Mouse (Mus musculus) intestine, embryonic 15.5 days (tissue): Measurements from ENCODE around the gene Gpc1. TPM values are rescaled to one million over a fixed set of nuclear protein-coding genes. Genes with fewer than 3 reads are reported as not detected.

Experiments used
- ATAC-seq: fragments of 200-750 bp; cut with Nextera tagmentation; 2 replicates; pipeline ENCODE4 v1.8.0; 2017; ENCODE audit warnings: moderate TSS enrichment, moderate library complexity
- H3K27ac ChIP-seq: fragments of 300-500 bp; sonication (generic); 2 replicates; pipeline ENCODE4 v1.5.1; 2015; ENCODE audit warnings: mild to moderate bottlenecking, inconsistent platforms
- H3K27me3 ChIP-seq: fragments of 300-500 bp; sonication (generic); replicated peaks from 2 replicates; pipeline ENCODE4 v1.6.1; 2015; ENCODE audit warnings: inconsistent platforms
- H3K36me3 ChIP-seq: fragments of 300-500 bp; sonication (generic); 2 replicates; pipeline ENCODE4 v1.6.1; 2015; ENCODE audit warnings: inconsistent platforms
- H3K4me1 ChIP-seq: fragments of 300-500 bp; sonication (generic); replicated peaks from 2 replicates; pipeline ENCODE4 v1.6.1; 2015; ENCODE audit warnings: inconsistent platforms
- H3K4me2 ChIP-seq: fragments of 300-500 bp; sonication (generic); replicated peaks from 2 replicates; pipeline ENCODE4 v1.6.1; 2015; ENCODE audit warnings: mild to moderate bottlenecking, inconsistent platforms
- H3K4me3 ChIP-seq: fragments of 300-500 bp; sonication (generic); replicated peaks from 2 replicates; pipeline ENCODE4 v1.5.1; 2015; ENCODE audit warnings: inconsistent platforms
- H3K9ac ChIP-seq: fragments of 300-500 bp; sonication (generic); 2 replicates; pipeline ENCODE4 v1.6.1; 2015; ENCODE audit warnings: inconsistent platforms
- H3K9me3 ChIP-seq: fragments of 300-500 bp; sonication (generic); 2 replicates; pipeline ENCODE4 v1.6.1; 2016; ENCODE audit warnings: inconsistent platforms
- WGBS: fragments of 180-500 bp; shearing (Covaris S2); methylation state at CpG from one replicate; pipeline ENCODE4 v1.1.7; 2015; 5-methylcytosine and 5-hydroxymethylcytosine counted together
- polyA plus RNA-seq: library from polyadenylated mRNA; unstranded; fragments of >200 nt; fragmentation: Nextera tagmentation; extraction: Ambion mirVana; gene quantifications from 2 replicates; pipeline ENCODE4 v1.2.1, GENCODE M21; 2015

The Gpc1 gene
- polyA plus RNA-seq, 1 experiment from 2014 or later, result 37.7 TPM

DNA sequence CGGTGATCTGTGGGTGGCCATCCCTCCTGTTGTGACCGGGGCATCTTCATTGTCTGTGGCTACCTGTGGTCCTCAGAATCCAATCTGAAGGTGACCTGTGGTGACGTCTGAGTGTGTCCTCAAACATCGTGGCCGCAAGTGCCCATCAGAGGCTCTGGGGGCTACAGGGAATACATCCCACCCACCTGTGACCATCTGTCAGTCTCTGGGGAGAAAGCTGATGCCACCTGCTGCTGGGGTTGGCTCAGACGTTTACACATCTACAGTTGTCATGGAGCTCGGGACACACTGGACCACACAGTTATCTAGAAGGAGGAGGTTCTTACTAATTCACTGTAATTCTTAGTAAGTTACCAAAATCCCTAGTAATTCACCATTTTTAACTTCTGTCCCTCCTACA lies 7.8 kb downstream of the Gpc1 start:
- Histone ChIP-seq H3K4me2 (no peak overlapping the region), H3K27me3 (no peaks in the 10 kb centered on the region), H3K27ac (no peak overlapping the region), H3K4me1 (no peaks in the 10 kb centered on the region), H3K36me3 (no peaks in the 10 kb centered on the region), H3K9ac (no peak overlapping the region), H3K9me3 (no peaks in the 10 kb centered on the region), H3K4me3 (no peak overlapping the region)
- ATAC-seq, result no peak
- 81% methylated on average over 7 of the region's 7 CpGs for WGBS

DNA sequence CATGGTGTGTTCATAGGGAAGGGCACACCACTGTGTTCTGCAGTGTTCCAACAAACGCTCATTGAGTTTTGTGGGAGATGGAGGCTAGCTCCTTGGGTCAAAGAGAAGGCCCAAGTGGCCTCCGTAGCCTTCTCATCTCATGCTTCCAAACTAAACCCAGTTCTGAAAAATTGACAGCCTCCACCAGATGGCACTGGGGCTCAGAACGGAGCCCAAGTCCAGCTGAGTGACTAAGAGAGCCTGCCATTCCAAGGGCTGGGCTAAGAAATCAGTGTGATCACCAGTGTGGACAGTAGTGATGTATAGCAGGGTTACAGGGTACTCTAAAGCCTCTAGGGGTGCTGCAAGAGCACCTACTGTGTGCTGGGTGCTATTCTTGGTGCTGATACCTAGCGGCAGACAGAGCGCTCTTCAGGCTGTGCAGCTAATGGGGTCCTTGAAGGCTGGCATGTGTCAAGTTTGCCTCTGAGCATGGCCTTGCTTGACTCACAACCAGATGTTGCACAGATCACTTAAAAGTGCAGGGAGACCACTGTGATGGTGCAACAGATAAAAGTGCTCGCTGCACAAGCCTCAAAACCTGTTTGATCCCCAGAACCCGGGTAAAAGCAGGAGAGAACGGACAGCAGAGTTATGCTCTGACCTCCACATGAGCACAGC lies 8.9 kb downstream of the Gpc1 start:
- Histone ChIP-seq H3K9me3 (no peaks in the 10 kb centered on the region), H3K9ac (no peak overlapping the region), H3K27ac (no peak overlapping the region), H3K4me2 (no peak overlapping the region), H3K27me3 (no peaks in the 10 kb centered on the region), H3K4me3 (no peak overlapping the region), H3K4me1 (no peaks in the 10 kb centered on the region), H3K36me3 (no peaks in the 10 kb centered on the region)
- ATAC-seq, result no peak
- WGBS, result 86% methylated on average over 8 of the region's 8 CpGs

DNA sequence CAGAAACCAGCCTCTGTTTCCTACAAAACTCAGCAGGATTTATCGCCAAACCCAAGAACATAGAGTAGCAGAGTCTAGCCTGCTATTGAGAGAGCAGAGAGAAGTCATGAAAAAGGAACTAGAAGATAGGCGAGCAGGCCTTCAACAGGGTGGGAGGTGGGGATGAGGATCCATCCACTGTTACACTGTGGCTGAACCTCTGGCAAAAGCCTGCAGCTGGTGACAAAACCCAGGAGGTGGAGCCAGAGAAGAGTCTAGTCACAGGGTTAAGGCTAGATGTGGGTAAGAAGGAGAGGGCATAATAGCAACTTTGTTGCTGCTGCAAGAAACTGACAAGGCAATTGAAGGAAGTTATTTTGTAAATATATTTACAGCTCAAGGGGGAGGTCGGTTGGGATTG lies 10.0 kb downstream of the Gpc1 start:
- Histone ChIP-seq H3K27me3 (no peaks in the 10 kb centered on the region), H3K4me3 (no peak overlapping the region), H3K27ac (no peak overlapping the region), H3K4me2 (no peak overlapping the region), H3K36me3 (no peaks in the 10 kb centered on the region), H3K9me3 (no peaks in the 10 kb centered on the region), H3K9ac (no peak overlapping the region), H3K4me1 (no peaks in the 10 kb centered on the region)
- no peak for ATAC-seq
- 62% methylated on average over 3 of the region's 3 CpGs for WGBS

DNA sequence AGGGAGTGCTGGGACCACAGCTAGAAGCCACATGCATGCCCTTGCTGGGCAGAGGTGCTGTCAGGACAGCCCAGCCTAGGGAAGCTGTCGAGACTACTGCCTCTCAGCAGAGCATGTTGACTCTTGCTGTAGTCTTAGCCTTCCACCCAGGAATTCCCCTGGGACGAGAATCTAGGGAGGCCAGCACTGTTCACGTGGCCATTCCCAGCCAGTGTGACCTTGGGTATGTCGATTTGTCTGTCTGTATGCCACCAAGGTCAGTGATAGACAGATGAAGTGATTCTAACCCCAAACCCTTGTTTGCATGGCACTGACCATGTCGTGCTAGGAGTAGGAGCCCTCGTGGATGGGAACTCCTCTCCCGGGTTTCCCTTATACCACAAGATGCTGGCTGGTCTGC lies 14.4 kb downstream of the Gpc1 start:
- no peaks in the 10 kb centered on the region for H3K27me3 ChIP-seq
- H3K27ac ChIP-seq, result no peak overlapping the region
- H3K9me3 ChIP-seq, result no peaks in the 10 kb centered on the region
- WGBS, result 74% methylated on average over 7 of the region's 7 CpGs
- H3K4me2 ChIP-seq, result no peak overlapping the region
- H3K36me3 ChIP-seq, result no peaks in the 10 kb centered on the region
- H3K4me3 ChIP-seq, result no peak overlapping the region
- peaks cover 4% of the 10 kb centered on the region; the same call in 1 of the 2 replicates for H3K4me1 ChIP-seq
- H3K9ac ChIP-seq, result no peak overlapping the region
- no peak for ATAC-seq

DNA sequence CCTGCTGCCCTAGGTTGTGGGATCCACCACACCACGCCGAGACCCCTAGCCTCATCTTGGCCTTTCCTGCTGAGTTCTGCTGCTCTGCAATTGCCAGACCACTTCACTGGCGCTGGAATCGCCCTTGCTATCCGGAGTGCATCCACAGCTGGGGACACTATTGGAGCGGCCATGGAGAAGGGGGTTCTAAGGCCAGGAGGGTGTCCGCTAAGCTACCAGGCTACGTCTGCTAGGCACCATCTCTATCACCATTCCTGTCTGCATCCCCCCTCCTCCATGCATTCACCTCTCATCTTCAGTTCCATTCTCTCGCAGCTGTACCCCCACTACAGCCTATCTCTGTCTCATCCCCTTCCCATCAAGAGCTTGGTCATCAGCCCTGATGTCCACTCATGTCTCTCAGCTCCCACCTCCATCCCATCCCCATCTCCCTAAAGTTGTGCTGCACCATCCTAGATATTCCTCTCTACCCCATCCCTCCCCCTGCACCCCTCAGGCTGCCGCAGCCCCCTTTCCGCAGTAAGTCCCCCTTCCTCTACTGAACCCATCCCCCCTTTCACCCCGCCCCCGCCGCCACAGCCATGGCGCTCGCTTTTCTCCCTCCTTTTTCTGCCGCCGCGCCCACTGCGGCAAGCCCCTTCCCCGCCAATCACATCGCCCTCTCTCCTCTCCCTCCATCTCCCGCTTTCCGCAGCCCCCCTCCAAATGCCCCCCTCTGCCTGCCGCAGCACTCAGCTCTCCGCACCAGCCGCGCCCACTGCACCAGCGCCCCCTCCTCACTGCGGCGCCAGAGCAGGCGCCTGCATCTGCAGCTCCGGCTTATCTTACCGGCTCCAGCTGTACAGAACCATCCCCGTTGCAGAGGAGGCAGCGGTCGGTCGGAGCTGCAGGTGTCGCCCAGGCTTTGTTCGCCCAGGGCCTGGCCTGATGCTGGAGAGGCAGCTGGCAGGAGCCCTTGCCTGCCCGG lies 16.7 kb downstream of the Gpc1 start:
- ATAC-seq, result peak; percentile 33
- Histone ChIP-seq H3K4me1 (peaks cover 4% of the 10 kb centered on the region; the same call in 1 of the 2 replicates), H3K36me3 (no peaks in the 10 kb centered on the region), H3K27ac (no peak overlapping the region), H3K4me3 (peak overlapping the region; percentile 23), H3K4me2 (peak overlapping the region; percentile 55), H3K27me3 (no peaks in the 10 kb centered on the region), H3K9me3 (no peaks in the 10 kb centered on the region), H3K9ac (no peak overlapping the region; the same call in 1 of the 2 replicates)
- 18% methylated on average over 39 of the region's 41 CpGs for WGBS

DNA sequence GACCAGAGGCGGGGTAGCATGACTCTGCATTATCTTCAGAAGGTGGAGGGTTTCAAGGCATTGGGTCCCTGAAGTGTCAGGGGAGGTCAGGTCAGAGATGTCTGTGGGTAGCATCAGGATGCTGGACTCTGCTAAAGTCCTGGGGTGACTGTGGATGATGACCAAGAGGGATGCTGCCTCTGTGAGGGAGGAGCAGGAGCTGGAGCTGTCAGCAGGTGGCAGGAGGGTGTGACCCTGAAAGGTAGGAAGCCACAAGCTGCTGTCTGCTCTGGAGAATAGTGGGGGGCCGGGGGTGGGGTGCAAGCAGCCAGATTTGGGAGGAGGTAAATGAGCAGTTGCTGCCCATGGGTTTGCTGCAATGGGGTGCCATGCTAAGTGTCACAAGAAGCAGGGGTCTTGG lies 18.0 kb downstream of the Gpc1 start:
- peak; percentile 42; the same call in 1 of the 2 replicates for ATAC-seq
- no peak overlapping the region for H3K4me3 ChIP-seq
- H3K4me2 ChIP-seq, result peak overlapping the region; percentile 17; the same call in 1 of the 2 replicates
- H3K9ac ChIP-seq, result no peak overlapping the region
- H3K36me3 ChIP-seq, result no peaks in the 10 kb centered on the region
- 69% methylated on average over 2 of the region's 2 CpGs for WGBS
- H3K9me3 ChIP-seq, result no peaks in the 10 kb centered on the region
- H3K27ac ChIP-seq, result no peak overlapping the region
- H3K27me3 ChIP-seq, result no peaks in the 10 kb centered on the region
- H3K4me1 ChIP-seq, result peaks cover 4% of the 10 kb centered on the region; the same call in 1 of the 2 replicates

DNA sequence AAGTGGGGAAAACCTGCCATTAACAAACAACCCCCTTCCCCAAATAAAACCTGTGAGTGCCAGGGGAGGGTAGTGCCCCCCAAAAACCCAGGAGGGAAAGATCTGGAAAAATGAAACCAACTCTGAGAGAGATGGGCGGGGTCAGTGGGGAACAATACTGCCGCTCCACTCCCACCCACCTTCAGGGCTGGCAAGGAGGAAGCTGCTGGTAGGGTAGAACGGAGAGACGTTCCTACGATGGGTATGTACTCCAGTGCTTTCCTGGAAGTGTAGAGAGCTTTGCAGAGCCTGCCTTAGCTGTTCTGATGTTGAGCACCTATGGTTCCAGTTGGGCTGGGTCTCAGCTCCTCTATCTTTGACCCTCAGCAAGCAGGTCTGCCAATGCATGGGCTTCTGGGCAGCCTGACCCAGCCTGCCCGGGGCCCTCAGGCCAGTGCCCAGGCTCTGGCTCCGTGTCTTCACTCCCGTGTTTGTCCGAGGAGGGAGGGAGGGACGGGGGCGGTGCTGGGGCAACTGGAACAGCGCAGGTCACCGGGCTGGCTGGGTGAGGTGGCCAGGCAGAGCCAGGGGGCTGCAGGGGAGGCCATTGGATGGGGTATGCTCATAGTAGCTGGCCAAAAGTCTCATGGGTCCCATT lies 18.6 kb downstream of the Gpc1 start:
- Histone ChIP-seq H3K4me1 (peaks cover 4% of the 10 kb centered on the region; the same call in 1 of the 2 replicates), H3K36me3 (no peaks in the 10 kb centered on the region), H3K4me3 (no peak overlapping the region), H3K9me3 (no peaks in the 10 kb centered on the region), H3K9ac (no peak overlapping the region), H3K4me2 (peak overlapping the region; percentile 17; the same call in 1 of the 2 replicates), H3K27ac (no peak overlapping the region), H3K27me3 (no peaks in the 10 kb centered on the region)
- 50% methylated on average over 13 of the region's 13 CpGs for WGBS
- ATAC-seq, result peak; percentile 36; the same call in 1 of the 2 replicates

DNA sequence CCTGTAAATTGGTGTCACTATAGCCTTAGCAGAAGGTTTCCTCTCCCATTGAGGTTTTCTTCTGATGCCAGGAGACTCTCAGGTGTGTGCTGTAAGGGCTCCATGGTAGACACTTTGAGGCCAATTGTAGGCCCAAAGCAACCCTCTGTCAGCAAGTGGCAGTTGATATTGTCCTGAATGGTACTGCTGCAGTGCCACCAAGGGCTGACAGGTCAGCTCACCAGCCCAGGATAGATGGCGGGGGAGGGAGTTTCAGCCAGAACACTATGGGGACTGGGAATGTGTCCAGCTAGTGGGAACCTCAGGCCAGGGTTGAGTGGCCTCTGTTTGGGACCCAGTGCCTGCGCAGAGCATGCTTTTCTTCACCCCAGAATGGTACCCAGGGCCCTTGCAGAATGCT lies 21.0 kb downstream of the Gpc1 start:
- H3K27ac ChIP-seq, result no peak overlapping the region
- no peak overlapping the region for H3K9ac ChIP-seq
- 87% methylated on average over 2 of the region's 2 CpGs for WGBS
- H3K4me1 ChIP-seq, result peaks cover 4% of the 10 kb centered on the region; the same call in 1 of the 2 replicates
- ATAC-seq, result no peak
- H3K4me2 ChIP-seq, result no peak overlapping the region
- no peaks in the 10 kb centered on the region for H3K36me3 ChIP-seq
- H3K9me3 ChIP-seq, result no peaks in the 10 kb centered on the region
- no peaks in the 10 kb centered on the region for H3K27me3 ChIP-seq
- H3K4me3 ChIP-seq, result no peak overlapping the region

GRCm38 (mm10) chr1:92861503-92861902 lies 30.1 kb downstream of the Gpc1 start:
- Histone ChIP-seq H3K9me3 (no peaks in the 10 kb centered on the region), H3K4me2 (no peak overlapping the region), H3K9ac (no peak overlapping the region), H3K36me3 (no peaks in the 10 kb centered on the region), H3K27me3 (no peaks in the 10 kb centered on the region), H3K4me3 (no peak overlapping the region), H3K4me1 (no peaks in the 10 kb centered on the region), H3K27ac (no peak overlapping the region)
- no peak for ATAC-seq
- 72% methylated on average over 6 of the region's 6 CpGs for WGBS

DNA sequence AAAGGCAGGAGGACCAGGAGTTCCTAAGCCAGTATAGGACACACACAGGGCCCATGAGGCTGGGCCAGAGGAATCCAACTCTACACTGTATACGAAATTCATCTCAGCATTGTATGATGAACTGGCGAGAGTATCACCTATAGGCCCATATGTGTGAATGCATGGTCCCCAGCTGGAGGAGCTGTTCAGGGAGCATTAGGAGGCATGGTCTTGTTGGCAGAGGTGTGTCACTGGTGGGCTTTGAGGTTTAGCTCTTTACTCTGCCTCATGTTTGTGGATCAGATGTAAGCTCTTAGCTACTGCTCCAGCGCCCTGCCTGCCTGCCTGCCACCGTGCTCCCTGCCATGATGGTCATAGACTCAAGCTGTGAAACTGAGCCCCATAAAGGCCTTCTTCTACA lies 31.8 kb downstream of the Gpc1 start:
- H3K4me1 ChIP-seq, result no peaks in the 10 kb centered on the region
- no peaks in the 10 kb centered on the region for H3K9me3 ChIP-seq
- 82% methylated on average over 4 of the region's 4 CpGs for WGBS
- no peaks in the 10 kb centered on the region for H3K36me3 ChIP-seq
- no peak overlapping the region for H3K9ac ChIP-seq
- no peak overlapping the region for H3K4me2 ChIP-seq
- no peak overlapping the region for H3K4me3 ChIP-seq
- ATAC-seq, result no peak
- H3K27ac ChIP-seq, result no peak overlapping the region
- no peaks in the 10 kb centered on the region for H3K27me3 ChIP-seq

DNA sequence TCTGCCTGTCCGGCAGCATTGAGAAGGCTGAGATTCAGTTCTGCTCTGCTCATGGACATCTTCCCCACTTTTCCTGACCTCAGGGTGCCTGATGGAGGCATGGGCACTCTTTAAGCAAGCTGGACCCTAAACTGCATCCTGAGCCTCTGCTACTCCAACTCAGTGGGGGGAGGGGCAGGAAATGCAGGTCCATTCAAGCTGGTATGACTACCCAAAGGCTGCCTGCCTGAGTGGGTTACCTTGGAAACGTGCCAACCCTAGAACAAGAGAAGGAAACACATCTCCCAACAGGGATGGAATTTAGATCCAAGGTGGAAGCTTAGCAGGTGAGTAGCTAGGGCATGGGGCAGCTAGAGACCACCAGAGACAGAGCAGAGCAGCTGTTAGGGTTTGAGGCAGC lies 34.7 kb downstream of the Gpc1 start:
- ATAC-seq, result no peak
- Histone ChIP-seq H3K27ac (no peak overlapping the region), H3K9ac (no peak overlapping the region), H3K4me3 (no peak overlapping the region), H3K9me3 (no peaks in the 10 kb centered on the region), H3K27me3 (no peaks in the 10 kb centered on the region), H3K36me3 (no peaks in the 10 kb centered on the region), H3K4me2 (no peak overlapping the region), H3K4me1 (no peaks in the 10 kb centered on the region)
- 72% methylated on average over 2 of the region's 2 CpGs for WGBS

DNA sequence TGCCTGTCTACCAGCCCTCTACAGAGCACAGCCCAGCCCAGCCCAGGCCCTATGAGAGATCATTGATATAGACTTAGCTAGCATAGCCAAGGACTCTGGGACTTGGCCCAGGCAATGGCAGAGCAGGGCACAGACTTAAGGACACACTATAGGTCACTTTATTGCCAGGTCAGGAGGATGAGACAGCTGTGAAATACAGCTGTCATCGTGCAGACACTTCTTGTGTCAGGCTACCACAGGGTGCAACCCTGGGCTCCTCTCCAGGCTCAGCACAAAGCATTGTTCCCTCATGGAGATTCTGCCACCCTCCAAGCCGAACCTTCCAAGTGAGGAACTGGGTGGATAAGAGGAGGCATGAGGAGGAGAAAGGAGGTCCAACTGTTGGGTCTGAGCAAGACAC lies 38.5 kb downstream of the Gpc1 start:
- no peak overlapping the region for H3K27ac ChIP-seq
- no peaks in the 10 kb centered on the region for H3K36me3 ChIP-seq
- no peaks in the 10 kb centered on the region for H3K4me1 ChIP-seq
- ATAC-seq, result no peak
- 86% methylated on average over 2 of the region's 2 CpGs for WGBS
- H3K27me3 ChIP-seq, result no peaks in the 10 kb centered on the region
- H3K4me3 ChIP-seq, result no peak overlapping the region
- H3K9ac ChIP-seq, result no peak overlapping the region
- H3K4me2 ChIP-seq, result no peak overlapping the region
- H3K9me3 ChIP-seq, result no peaks in the 10 kb centered on the region
